Mouse (Mus musculus): ENCODE measurements around the gene Sez6l2. TPM values are rescaled to one million over a fixed set of nuclear protein-coding genes. Genes with fewer than 3 reads are reported as not detected.
A peak's percentile ranks its signal among the peaks of the same experiment; 100 is the strongest.

Sez6l2 gene
- polyA plus RNA-seq, 1 experiment from 2014 or later, result 0.35 TPM

GRCm38 (mm10) chr7:126941801-126942200, 8.6 kb upstream of the Sez6l2 start:
- Histone ChIP-seq H3K27ac (no peak overlapping the region), H3K4me1 (peaks cover 10% of the 10 kb centered on the region; the same call in 1 of the 2 replicates), H3K27me3 (ENCODE audit: insufficient read depth, poor library complexity, severe bottlenecking) (no peaks in the 10 kb centered on the region), H3K4me3 (no peak overlapping the region), H3K36me3 (peaks cover 31% of the 10 kb centered on the region), H3K9me3 (no peaks in the 10 kb centered on the region)
- 72% methylated on average over 5 of the region's 5 CpGs for WGBS
- DNase-seq (ENCODE audit: low spot score), result no peak

- WGBS, result 41% methylated on average over 3 of the region's 3 CpGs
- H3K36me3 ChIP-seq, result peaks cover 20% of the 10 kb centered on the region
- H3K9me3 ChIP-seq, result no peaks in the 10 kb centered on the region
- peaks cover 35% of the 10 kb centered on the region for H3K27me3 ChIP-seq (ENCODE audit: insufficient read depth, poor library complexity, severe bottlenecking)
- H3K4me3 ChIP-seq, result no peak overlapping the region
- H3K27ac ChIP-seq, result no peak overlapping the region
- H3K4me1 ChIP-seq, result peaks cover 18% of the 10 kb centered on the region
- DNase-seq (ENCODE audit: low spot score), result no peak
Measured at GRCm38 (mm10) chr7:126946530-126946929, 3.8 kb upstream of the Sez6l2 start.

GRCm38 (mm10) chr7:126948626-126949025, 1.7 kb upstream of the Sez6l2 start:
- 77% methylated on average over 10 of the region's 10 CpGs for WGBS
- DNase-seq (ENCODE audit: low spot score), result no peak
- Histone ChIP-seq H3K4me3 (no peak overlapping the region; the same call in 1 of the 2 replicates), H3K9me3 (no peaks in the 10 kb centered on the region), H3K36me3 (peaks cover 7% of the 10 kb centered on the region), H3K4me1 (peaks cover 20% of the 10 kb centered on the region), H3K27me3 (ENCODE audit: insufficient read depth, poor library complexity, severe bottlenecking) (peaks cover 55% of the 10 kb centered on the region), H3K27ac (no peak overlapping the region)

- WGBS, result under 1% methylated on average over 21 of the region's 21 CpGs
- no peak for DNase-seq (ENCODE audit: low spot score)
- peak within 1 kb of the TSS; percentile 44; the same call in 1 of the 2 replicates for H3K27ac ChIP-seq
- H3K9me3 ChIP-seq, result no peaks in the 10 kb centered on the region
- peaks cover 5% of the 10 kb centered on the region for H3K36me3 ChIP-seq
- peak within 1 kb of the TSS; percentile 68 for H3K4me3 ChIP-seq
- H3K27me3 ChIP-seq (ENCODE audit: insufficient read depth, poor library complexity, severe bottlenecking), result peaks cover 62% of the 10 kb centered on the region
- H3K4me1 ChIP-seq, result peaks cover 20% of the 10 kb centered on the region
Measured at GRCm38 (mm10) chr7:126949403-126949792, 965 bp upstream of the Sez6l2 start, which contains the start of gene Asphd1. TSS of gene Asphd1 (minus strand) at chr7:126949582.

- no peaks in the 10 kb centered on the region for H3K36me3 ChIP-seq
- H3K4me1 ChIP-seq, result peaks cover 20% of the 10 kb centered on the region
- peak overlapping the region; percentile 68; the same call in 1 of the 2 replicates for H3K4me3 ChIP-seq
- H3K27me3 ChIP-seq (ENCODE audit: insufficient read depth, poor library complexity, severe bottlenecking), result peaks cover 62% of the 10 kb centered on the region
- H3K27ac ChIP-seq, result no peak overlapping the region
- DNase-seq (ENCODE audit: low spot score), result no peak
- no peaks in the 10 kb centered on the region for H3K9me3 ChIP-seq
- 4% methylated on average over 26 of the region's 26 CpGs for WGBS
Measured at GRCm38 (mm10) chr7:126950647-126951615, 568 bp downstream of the Sez6l2 start.

GRCm38 (mm10) chr7:126951741-126952140, 1.4 kb downstream of the Sez6l2 start:
- 9% methylated on average over 4 of the region's 4 CpGs for WGBS
- DNase-seq (ENCODE audit: low spot score), result no peak
- Histone ChIP-seq H3K36me3 (no peaks in the 10 kb centered on the region), H3K27ac (no peak overlapping the region), H3K4me1 (peaks cover 20% of the 10 kb centered on the region), H3K9me3 (no peaks in the 10 kb centered on the region), H3K4me3 (no peak overlapping the region), H3K27me3 (ENCODE audit: insufficient read depth, poor library complexity, severe bottlenecking) (peaks cover 62% of the 10 kb centered on the region)

- WGBS, result 2% methylated on average over 8 of the region's 8 CpGs
- H3K36me3 ChIP-seq, result no peaks in the 10 kb centered on the region
- no peak overlapping the region for H3K27ac ChIP-seq
- peaks cover 20% of the 10 kb centered on the region for H3K4me1 ChIP-seq
- no peaks in the 10 kb centered on the region for H3K9me3 ChIP-seq
- H3K27me3 ChIP-seq (ENCODE audit: insufficient read depth, poor library complexity, severe bottlenecking), result peaks cover 62% of the 10 kb centered on the region
- H3K4me3 ChIP-seq, result no peak overlapping the region
- no peak for DNase-seq (ENCODE audit: low spot score)
Measured at GRCm38 (mm10) chr7:126952646-126953045, 2.3 kb downstream of the Sez6l2 start.

- DNase-seq (ENCODE audit: low spot score), result no peak
- WGBS, result 45% methylated on average over 3 of the region's 3 CpGs
- Histone ChIP-seq H3K36me3 (no peaks in the 10 kb centered on the region), H3K27me3 (ENCODE audit: insufficient read depth, poor library complexity, severe bottlenecking) (peaks cover 42% of the 10 kb centered on the region), H3K4me3 (no peak overlapping the region), H3K27ac (no peak overlapping the region), H3K9me3 (no peaks in the 10 kb centered on the region), H3K4me1 (peaks cover 10% of the 10 kb centered on the region)
Measured at GRCm38 (mm10) chr7:126955125-126955524, 4.8 kb downstream of the Sez6l2 start.

- Histone ChIP-seq H3K27me3 (ENCODE audit: insufficient read depth, poor library complexity, severe bottlenecking) (peaks cover 44% of the 10 kb centered on the region), H3K27ac (no peak overlapping the region), H3K4me1 (peaks cover 8% of the 10 kb centered on the region; the same call in 1 of the 2 replicates), H3K9me3 (no peaks in the 10 kb centered on the region), H3K36me3 (no peaks in the 10 kb centered on the region), H3K4me3 (no peak overlapping the region)
- 65% methylated on average over 9 of the region's 9 CpGs for WGBS
- DNase-seq (ENCODE audit: low spot score), result no peak
Measured at GRCm38 (mm10) chr7:126959780-126960179, 9.4 kb downstream of the Sez6l2 start.

GRCm38 (mm10) chr7:126961095-126961494, 10.7 kb downstream of the Sez6l2 start:
- Histone ChIP-seq H3K27ac (no peak overlapping the region), H3K27me3 (ENCODE audit: insufficient read depth, poor library complexity, severe bottlenecking) (peaks cover 44% of the 10 kb centered on the region), H3K4me1 (peaks cover 8% of the 10 kb centered on the region; the same call in 1 of the 2 replicates), H3K9me3 (no peaks in the 10 kb centered on the region), H3K36me3 (no peaks in the 10 kb centered on the region), H3K4me3 (no peak overlapping the region)
- DNase-seq (ENCODE audit: low spot score), result no peak
- WGBS, result 78% methylated on average over 5 of the region's 5 CpGs

- H3K36me3 ChIP-seq, result no peaks in the 10 kb centered on the region
Measured at GRCm38 (mm10) chr7:126961965-126962364, 11.6 kb downstream of the Sez6l2 start.

GRCm38 (mm10) chr7:126963548-126964286, 13.4 kb downstream of the Sez6l2 start:
- DNase-seq (ENCODE audit: low spot score), result no peak

More at GRCm38 (mm10) chr7:126961965-126962364, 11.6 kb downstream of the Sez6l2 start:
- no peaks in the 10 kb centered on the region for H3K9me3 ChIP-seq
- no peak for DNase-seq (ENCODE audit: low spot score)
- WGBS, result 77% methylated on average over 4 of the region's 4 CpGs
- peaks cover 11% of the 10 kb centered on the region; the same call in 1 of the 2 replicates for H3K4me1 ChIP-seq
- H3K27me3 ChIP-seq (ENCODE audit: insufficient read depth, poor library complexity, severe bottlenecking), result peaks cover 44% of the 10 kb centered on the region
- H3K27ac ChIP-seq, result no peak overlapping the region
- H3K4me3 ChIP-seq, result no peak overlapping the region

More at GRCm38 (mm10) chr7:126963548-126964286, 13.4 kb downstream of the Sez6l2 start:
- peaks cover 11% of the 10 kb centered on the region; the same call in 1 of the 2 replicates for H3K4me1 ChIP-seq
- H3K36me3 ChIP-seq, result no peaks in the 10 kb centered on the region
- no peak overlapping the region; the same call in 1 of the 2 replicates for H3K4me3 ChIP-seq
- peaks cover 44% of the 10 kb centered on the region for H3K27me3 ChIP-seq (ENCODE audit: insufficient read depth, poor library complexity, severe bottlenecking)
- no peaks in the 10 kb centered on the region for H3K9me3 ChIP-seq
- whole genome bisulfite sequencing, result 25% methylated on average over 19 of the region's 19 CpGs
- no peak overlapping the region for H3K27ac ChIP-seq
